Mouse (Mus musculus): Measurements from ENCODE around the gene Pik3ap1.

- TF ChIP-seq TAL1 (IDR thresholded peaks at IDR 0.05; ENCODE audit: low read length), result no peak
- no peak for TF ChIP-seq GATA1 (IDR thresholded peaks at IDR 0.05; ENCODE audit: low read length)
Measured at GRCm38 (mm10) chr19:41346099-41346850, 38.6 kb downstream of the Pik3ap1 start.

All from erythroblast, embryonic 14.5 days (primary cell).